Mouse (Mus musculus): ENCODE results near the gene Itgb3.

- TF ChIP-seq GATA1 (IDR thresholded peaks at IDR 0.05; ENCODE audit: borderline replicate concordance, low read length) (no peak), FLI1 (IDR thresholded peaks at IDR 0.05; ENCODE audit: low read length) (no peak)
Observed at GRCm38 (mm10) chr11:104582630-104583364, 25.0 kb upstream of the Itgb3 start.

All from megakaryocyte, embryonic 14.5 days (primary cell).